Mouse (Mus musculus): ENCODE measurements at regions not wholly inside any gene's neighbourhood (a gene's known extent, or its start where the extent isn't known, plus 50 kb on each side); places are given as distances from the start of the nearest gene placed in this dataset.

GRCm38 (mm10) chr5:133267356-133267755 is 724.2 kb upstream of the Auts2 start:
- no peak for DNase-seq (ENCODE audit: extremely low read depth)
- Histone ChIP-seq H3K9me3 (replicated peaks; ENCODE audit: low read length) (peaks cover 58% of the 10 kb centered on the region), H3K4me1 (ENCODE audit: control insufficient read depth in 1 of 2, insufficient read depth in 2 of 2) (no peaks in the 10 kb centered on the region), H3K9ac (ENCODE audit: insufficient read depth, low read depth) (no peak overlapping the region), H3K4me2 (ENCODE audit: insufficient read depth, low read depth, poor library complexity, severe bottlenecking) (no peak overlapping the region), H3K27me3 (replicated peaks) (no peaks in the 10 kb centered on the region), H3K36me3 (replicated peaks in 1 of 2; ENCODE audit: control insufficient read depth in 1 of 2, insufficient read depth in 1 of 2, low read length in 1 of 2) (no peaks in the 10 kb centered on the region), H3K4me3 (replicated peaks in 1 of 3; ENCODE audit: low read depth in 2 of 3, low read length in 2 of 3, poor library complexity in 1 of 3) (no peak overlapping the region), H3K79me2 (replicated peaks; ENCODE audit: control insufficient read depth, extremely low read depth, insufficient read depth, poor library complexity, severe bottlenecking) (no peaks in the 10 kb centered on the region), H3K27ac (ENCODE audit: insufficient read depth, low read depth) (no peak overlapping the region)
- dilution Hi-C loops (cut with MboI; ENCODE audit: extremely low pct_ligation_motif_present, extremely low pct_unique_long_range_greater_than_20kb, low sequenced_read_pairs), result no loop called here
- TF ChIP-seq CHD2 (IDR thresholded peaks at IDR 0.05; ENCODE audit: low read length) (no peak), USF2 (conservative IDR thresholded peaks at IDR 0.05; ENCODE audit: low read depth, low read length) (no peak), USF1 (IDR thresholded peaks at IDR 0.05; ENCODE audit: low read depth, low read length) (no peak), HCFC1 (IDR thresholded peaks at IDR 0.05; ENCODE audit: low read depth, low read length) (no peak), CTCF (conservative IDR thresholded peaks at IDR 0.05 in 1 of 2, IDR thresholded peaks at IDR 0.05 in 1 of 2; ENCODE audit: low read depth in 2 of 2, low read length in 2 of 2) (no peak), RAD21 (IDR thresholded peaks at IDR 0.05; ENCODE audit: low read depth, low read length) (no peak), NELFE (IDR thresholded peaks at IDR 0.05; ENCODE audit: low read depth, low read length) (no peak), POLR2A (IDR thresholded peaks at IDR 0.05; ENCODE audit: low read depth, low read length) (no peak), CHD1 (IDR thresholded peaks at IDR 0.05; ENCODE audit: low read depth, low read length) (no peak), TBP (conservative IDR thresholded peaks at IDR 0.05; ENCODE audit: low read depth, low read length) (no peak), SMC3 (IDR thresholded peaks at IDR 0.05; ENCODE audit: low read depth, low read length) (no peak), IRF4 (IDR thresholded peaks at IDR 0.05; ENCODE audit: low read depth, low read length) (no peak), MYC (IDR thresholded peaks at IDR 0.05; ENCODE audit: low read depth, low read length) (no peak)
- in situ Hi-C loops (cut with MboI; ENCODE audit: low pct_ligation_motif_present, low pct_unique_long_range_greater_than_20kb, low sequenced_read_pairs), result no loop called here

DNA sequence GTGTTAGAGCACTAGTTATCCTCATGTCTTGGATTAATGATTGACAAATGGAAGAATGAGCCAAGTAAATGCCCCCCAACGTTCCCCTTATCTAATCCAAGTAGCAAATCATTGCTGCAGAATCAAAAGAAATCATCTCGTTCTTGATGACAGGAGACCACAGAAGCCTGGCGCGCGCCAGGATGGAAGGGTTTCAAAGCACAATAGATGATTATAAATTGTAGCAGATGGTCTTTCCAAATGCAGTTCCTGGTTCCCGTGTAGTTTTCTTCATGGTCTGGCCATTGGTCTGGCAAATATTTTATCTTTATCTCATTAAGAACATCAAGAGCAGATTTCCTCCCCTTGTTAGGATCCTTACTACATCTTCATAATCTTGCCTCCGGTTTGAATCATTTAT is 721.8 kb upstream of the Auts2 start:
- TF ChIP-seq JUN (IDR thresholded peaks at IDR 0.05; ENCODE audit: insufficient read depth, low read depth, low read length) (no peak), TCF12 (IDR thresholded peaks at IDR 0.05; ENCODE audit: low read depth, low read length) (no peak), NELFE (IDR thresholded peaks at IDR 0.05; ENCODE audit: low read depth, low read length) (no peak), SMC3 (IDR thresholded peaks at IDR 0.05; ENCODE audit: low read depth, low read length) (no peak), CTCF (conservative IDR thresholded peaks at IDR 0.05 in 1 of 2, IDR thresholded peaks at IDR 0.05 in 1 of 2; ENCODE audit: low read depth in 2 of 2, low read length in 2 of 2) (no peak), ZC3H11A (IDR thresholded peaks at IDR 0.05; ENCODE audit: low read depth, low read length) (no peak), BHLHE40 (IDR thresholded peaks at IDR 0.05; ENCODE audit: low read depth, low read length) (no peak), MEF2A (IDR thresholded peaks at IDR 0.05; ENCODE audit: borderline replicate concordance, low read depth, low read length) (no peak), E2F4 (IDR thresholded peaks at IDR 0.05; ENCODE audit: insufficient replicate concordance, low read depth, low read length) (no peak), POLR2AphosphoS2 (IDR thresholded peaks at IDR 0.05; ENCODE audit: low read depth, low read length) (no peak), NRF1 (IDR thresholded peaks at IDR 0.05; ENCODE audit: low read depth, low read length) (no peak), EP300 (IDR thresholded peaks at IDR 0.05; ENCODE audit: low read length) (no peak), ETS1 (conservative IDR thresholded peaks at IDR 0.05; ENCODE audit: low read depth, low read length) (no peak), MAZ (IDR thresholded peaks at IDR 0.05; ENCODE audit: low read depth, low read length) (no peak), GABPA (IDR thresholded peaks at IDR 0.05; ENCODE audit: insufficient replicate concordance, low read depth, low read length) (no peak), ZMIZ1 (IDR thresholded peaks at IDR 0.05; ENCODE audit: low read depth, low read length) (no peak), CHD1 (IDR thresholded peaks at IDR 0.05; ENCODE audit: low read depth, low read length) (no peak)
- H3K4me3 ChIP-seq (replicated peaks in 1 of 3; ENCODE audit: low read depth in 2 of 3, low read length in 2 of 3, poor library complexity in 1 of 3), result no peak overlapping the region
- no peaks in the 10 kb centered on the region for H3K79me2 ChIP-seq (replicated peaks; ENCODE audit: control insufficient read depth, extremely low read depth, insufficient read depth, poor library complexity, severe bottlenecking)
- dilution Hi-C loops (cut with MboI; ENCODE audit: extremely low pct_ligation_motif_present, extremely low pct_unique_long_range_greater_than_20kb, low sequenced_read_pairs), result no loop called here
- H3K4me2 ChIP-seq (ENCODE audit: insufficient read depth, low read depth, poor library complexity, severe bottlenecking), result no peak overlapping the region
- in situ Hi-C loops (cut with MboI; ENCODE audit: low pct_ligation_motif_present, low pct_unique_long_range_greater_than_20kb, low sequenced_read_pairs), result no loop called here
- H3K27ac ChIP-seq (ENCODE audit: insufficient read depth, low read depth), result no peak overlapping the region
- no peaks in the 10 kb centered on the region for H3K27me3 ChIP-seq (replicated peaks)
- no peak overlapping the region for H3K9ac ChIP-seq (ENCODE audit: insufficient read depth, low read depth)
- no peaks in the 10 kb centered on the region for H3K36me3 ChIP-seq (replicated peaks in 1 of 2; ENCODE audit: control insufficient read depth in 1 of 2, insufficient read depth in 1 of 2, low read length in 1 of 2)
- peaks cover 36% of the 10 kb centered on the region for H3K9me3 ChIP-seq (replicated peaks; ENCODE audit: low read length)
- no peak for DNase-seq (ENCODE audit: extremely low read depth)
- H3K4me1 ChIP-seq (ENCODE audit: control insufficient read depth in 1 of 2, insufficient read depth in 2 of 2), result no peaks in the 10 kb centered on the region

Data from CH12.LX (cell line).